Mouse (Mus musculus): ENCODE measurements at regions not wholly inside any gene's neighbourhood (a gene's known extent, or its start where the extent isn't known, plus 50 kb on each side); places are given as distances from the start of the nearest gene placed in this dataset.

- no peak for TF ChIP-seq POLR2A (IDR thresholded peaks at IDR 0.05; ENCODE audit: extremely low read depth, insufficient read depth, low read length)
- no peak for TF ChIP-seq CTCF (IDR thresholded peaks at IDR 0.05; ENCODE audit: low read depth, low read length)
These were observed 156.2 kb upstream of the Cdyl start for GRCm38 (mm10) chr13:35503362-35503821.
